Mouse (Mus musculus) spleen, postnatal 4 days (tissue): Measurements from ENCODE around the gene Miga2.
A peak's percentile ranks its signal among the peaks of the same experiment; 100 is the strongest.
"Not testable (repeated sequence)": the region's sequence is repeated elsewhere in the genome, so short reads cannot be mapped to it uniquely, and the experiment has no call there.

Source experiments
- DNase-seq, 2 experiments: peaks; one replicate each; pipeline ENCODE4 v3.0.0; 2022; ENCODE audit warnings: low spot score in 2 of 2

The Miga2 gene

DNA sequence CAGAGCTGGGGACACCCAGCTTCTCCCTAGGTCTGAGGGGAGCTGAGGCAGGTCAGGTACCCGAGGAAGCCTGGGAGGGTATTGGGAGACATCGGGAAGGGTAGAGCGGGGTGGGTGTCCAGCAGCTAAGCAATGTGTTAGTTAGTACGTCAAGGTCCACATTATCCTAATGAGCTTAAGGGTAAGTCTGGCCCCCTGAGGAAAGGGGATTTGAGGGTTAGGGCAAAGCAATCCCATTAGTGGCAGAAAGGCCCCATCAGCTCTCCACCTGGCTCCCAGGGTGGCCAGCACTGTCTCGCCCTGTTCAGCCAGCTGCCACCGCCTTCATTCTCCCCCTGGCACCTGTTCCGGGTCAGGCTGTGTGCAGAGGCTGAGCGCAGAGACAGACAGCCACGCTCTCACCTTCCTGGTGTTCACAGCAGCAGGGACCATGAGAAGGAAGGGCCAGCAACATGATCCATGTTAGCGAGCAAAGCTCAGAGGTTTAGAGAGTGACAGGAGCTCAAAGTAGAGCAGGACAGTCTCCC lies 34.0 kb downstream of the Miga2 start:
- no peak for DNase-seq

DNA sequence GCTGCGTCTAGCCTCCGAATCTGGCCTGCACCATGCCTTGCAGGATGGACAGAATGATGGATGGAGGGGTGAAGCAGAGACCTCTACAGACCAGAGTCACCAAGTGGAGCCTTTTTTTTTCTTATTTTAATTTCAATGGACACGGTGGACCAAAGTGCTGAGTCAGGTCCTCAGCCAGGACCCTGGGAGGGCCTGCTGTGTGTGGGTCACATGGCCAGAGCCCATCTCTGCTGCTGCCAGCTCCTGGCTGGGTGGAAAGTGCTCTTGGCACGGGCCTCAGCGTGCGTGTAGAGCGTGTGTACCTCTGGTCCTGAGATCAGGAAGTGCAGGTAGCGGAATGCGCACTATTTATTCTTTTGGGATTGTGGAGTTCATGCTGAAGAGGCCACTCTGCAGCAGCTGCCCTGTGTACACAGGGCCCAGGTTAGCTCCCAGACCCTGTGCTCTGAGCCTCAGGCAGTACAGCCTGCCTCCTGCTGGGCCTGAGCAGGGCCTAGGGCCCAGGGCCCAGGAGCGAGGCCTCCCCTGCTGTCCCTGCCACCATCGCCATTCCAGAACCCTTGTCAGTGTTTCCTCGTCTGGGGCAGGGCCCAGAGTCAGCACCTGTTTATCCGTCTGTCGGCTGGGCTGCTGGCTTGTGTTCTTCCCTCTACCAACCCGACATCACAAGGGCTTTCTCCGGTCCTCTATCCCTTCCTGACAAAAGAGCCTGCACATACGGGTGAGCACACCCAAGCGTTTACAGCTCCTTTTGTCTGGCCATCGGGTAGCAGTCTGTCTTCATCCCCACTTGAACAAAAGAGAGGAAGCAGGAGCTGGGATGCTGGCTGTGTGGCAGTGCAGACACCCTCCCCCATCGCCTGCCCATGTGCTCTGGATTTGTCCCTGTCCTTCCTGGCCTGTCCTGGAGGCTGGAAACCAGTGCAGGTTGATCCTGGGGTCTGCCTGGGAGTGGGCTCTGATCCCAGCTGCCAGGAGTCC lies 35.4 kb downstream of the Miga2 start:
- DNase-seq, result no peak

DNA sequence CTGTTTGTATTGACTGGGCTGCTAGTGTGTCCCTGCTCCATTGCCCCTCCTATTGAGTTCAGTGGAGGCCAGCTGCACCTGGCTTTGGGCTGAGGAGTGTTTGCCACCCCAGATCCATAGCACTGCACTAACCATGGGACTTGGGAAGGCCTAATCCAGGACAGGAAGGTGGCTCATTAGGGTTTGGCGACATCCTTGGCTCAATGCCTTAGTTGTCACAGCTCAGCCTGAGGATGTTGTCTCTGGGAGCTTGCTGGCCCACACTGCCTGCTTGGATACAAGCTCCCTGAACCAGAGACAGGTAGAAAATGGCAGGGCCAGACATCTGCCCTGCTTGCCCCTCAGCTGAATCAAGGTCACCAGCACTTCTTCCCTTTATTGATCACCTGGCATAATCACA lies 37.5 kb downstream of the Miga2 start:
- DNase-seq, result no peak

DNA sequence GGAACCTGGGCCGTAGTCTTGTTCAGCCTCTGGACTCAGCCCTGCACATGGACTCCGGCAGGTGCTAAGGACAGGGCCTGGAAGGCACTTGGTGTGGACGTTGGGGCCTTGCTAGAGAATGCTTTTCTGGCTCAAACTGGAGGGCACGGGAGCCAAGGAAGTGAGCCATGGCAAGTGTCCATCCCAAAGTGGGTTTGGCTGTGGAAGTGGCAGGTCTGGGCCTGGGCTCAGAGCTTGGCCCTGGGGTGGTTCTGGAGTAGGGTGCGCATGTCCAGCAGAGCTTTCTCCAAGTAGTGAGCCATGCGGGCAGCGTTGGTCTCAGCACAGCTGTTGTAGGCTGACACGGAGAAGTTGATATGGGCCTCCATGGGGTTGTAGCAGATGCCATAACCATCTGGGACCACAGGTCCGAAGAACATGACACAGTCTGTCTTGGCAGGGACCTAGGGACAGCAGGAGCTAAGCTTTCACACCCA lies 38.4 kb downstream of the Miga2 start:
- no peak for DNase-seq

- no peak for DNase-seq
Measured at GRCm38 (mm10) chr2:30402843-30403242, 38.8 kb downstream of the Miga2 start.

DNA sequence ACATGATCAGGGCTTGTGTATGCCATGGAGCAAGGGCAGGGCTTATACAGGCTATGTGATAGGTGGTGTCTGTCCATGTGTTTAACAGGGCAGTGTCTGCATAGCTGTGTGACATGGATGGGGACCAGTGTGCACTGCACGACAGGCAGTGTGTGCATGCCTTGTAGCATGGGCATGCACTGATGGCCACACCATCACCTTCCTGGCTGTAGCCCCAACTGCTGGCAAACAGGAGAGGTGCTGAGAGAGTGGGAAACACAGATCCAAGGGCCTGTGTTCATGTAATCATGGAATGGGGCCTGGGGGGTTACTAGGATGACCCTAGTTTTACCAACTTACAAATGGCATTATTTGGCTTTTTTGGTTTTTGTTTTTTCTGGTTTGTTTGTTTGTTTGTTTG lies 39.8 kb downstream of the Miga2 start:
- no peak for DNase-seq

- DNase-seq, result no peak
Measured at GRCm38 (mm10) chr2:30407221-30407620, 43.2 kb downstream of the Miga2 start.

DNA sequence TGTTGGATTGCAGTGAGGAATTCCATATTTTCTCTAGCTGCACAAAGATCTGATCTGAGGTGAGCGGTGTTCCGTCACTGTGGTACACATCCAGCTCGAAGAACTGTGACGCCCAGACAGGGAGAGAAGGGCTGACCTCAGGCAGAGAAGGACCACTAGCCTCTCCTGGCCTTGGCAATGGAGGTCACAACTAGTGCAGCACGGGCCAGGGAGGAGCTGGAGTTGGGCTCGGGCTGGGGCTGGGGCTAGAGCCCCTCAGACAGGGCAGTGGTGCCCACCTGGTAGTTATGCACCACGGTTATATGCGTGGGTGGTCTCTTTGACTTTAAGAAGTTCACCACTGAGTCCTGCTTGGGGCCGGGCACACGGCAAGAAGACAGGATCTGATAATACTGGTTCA lies 43.7 kb downstream of the Miga2 start:
- DNase-seq, result no peak

GRCm38 (mm10) chr2:30408452-30409100 lies 44.5 kb downstream of the Miga2 start:
- DNase-seq, result peak in 1 of 2 experiments; percentile 59

- DNase-seq, result no peak
Measured at GRCm38 (mm10) chr2:30409454-30410176, 45.6 kb downstream of the Miga2 start.

DNA sequence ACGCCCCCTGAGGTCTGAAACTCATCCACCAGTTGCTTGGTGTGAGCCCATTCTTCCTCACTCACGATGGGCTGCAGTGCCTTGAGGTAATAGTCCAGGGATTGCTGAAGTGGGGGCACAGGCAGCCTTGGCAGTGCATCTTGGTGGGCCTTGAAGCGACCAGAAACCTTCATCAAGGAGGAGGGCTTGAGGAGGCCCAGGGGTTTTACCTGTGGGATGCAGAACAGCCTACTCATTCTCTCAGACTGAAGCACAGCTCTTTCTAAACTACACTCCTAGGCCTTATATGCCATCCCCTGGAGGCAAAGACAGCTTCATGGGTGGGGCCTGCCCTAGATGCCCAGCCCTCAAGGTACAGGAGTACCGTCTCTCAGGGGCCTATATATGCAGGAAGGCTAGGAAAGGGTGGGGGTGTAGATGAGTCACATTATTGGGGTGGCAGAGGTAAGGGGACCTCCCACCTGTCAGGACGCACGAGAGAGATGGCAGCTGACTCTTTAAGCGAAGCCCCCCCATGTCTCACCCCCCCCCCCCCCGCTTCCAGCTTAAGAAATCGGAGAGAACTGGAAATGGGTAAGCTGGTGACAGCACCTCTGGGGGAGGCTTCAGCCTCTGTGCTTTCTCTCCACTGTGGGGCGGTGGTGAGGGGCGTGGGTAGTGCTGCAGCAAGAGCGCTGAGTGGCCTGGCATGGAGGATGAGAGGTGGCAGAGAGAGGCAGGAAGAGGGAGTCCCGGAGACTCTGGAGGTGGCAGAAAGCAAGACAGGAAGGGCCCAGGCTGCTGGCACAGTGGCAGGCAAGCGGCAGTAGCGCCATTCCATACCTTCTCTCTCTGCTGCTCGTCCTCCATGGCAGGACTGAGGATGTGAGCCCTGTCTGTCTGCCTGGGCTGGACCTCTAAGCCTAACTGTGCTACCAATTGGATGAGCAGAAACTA lies 49.3 kb downstream of the Miga2 start:
- DNase-seq, result no peak

DNA sequence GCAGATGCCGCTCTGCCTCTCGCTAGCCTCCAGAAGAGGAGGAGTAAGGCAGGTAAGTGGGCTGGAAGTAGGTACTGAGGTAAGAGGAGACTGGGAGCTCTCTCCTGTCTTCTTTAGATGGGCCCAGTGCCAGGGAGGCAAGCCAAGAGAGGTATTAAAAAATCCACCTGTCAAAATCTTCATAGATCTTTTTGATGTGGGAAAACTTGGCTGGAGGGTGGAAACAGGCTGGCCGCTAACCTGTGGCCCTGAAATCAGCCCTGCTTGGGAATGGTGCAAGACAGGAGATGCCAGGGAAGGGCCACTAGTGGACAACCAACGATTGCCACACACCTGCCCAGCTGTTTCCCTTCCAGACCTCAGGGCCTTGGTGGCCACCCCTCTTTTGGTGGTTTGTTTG lies 50.1 kb downstream of the Miga2 start:
- DNase-seq, result peak in 1 of 2 experiments; percentile 60

GRCm38 (mm10) chr2:30414681-30415080 lies 50.6 kb downstream of the Miga2 start:
- DNase-seq, result peak in 1 of 2 experiments; percentile 66

GRCm38 (mm10) chr2:30415157-30415935 lies 51.3 kb downstream of the Miga2 start, which contains the start of gene Crat:
Crat (minus strand) TSS chr2:30415813.
- peak; percentile 93 to 95 for DNase-seq

DNA sequence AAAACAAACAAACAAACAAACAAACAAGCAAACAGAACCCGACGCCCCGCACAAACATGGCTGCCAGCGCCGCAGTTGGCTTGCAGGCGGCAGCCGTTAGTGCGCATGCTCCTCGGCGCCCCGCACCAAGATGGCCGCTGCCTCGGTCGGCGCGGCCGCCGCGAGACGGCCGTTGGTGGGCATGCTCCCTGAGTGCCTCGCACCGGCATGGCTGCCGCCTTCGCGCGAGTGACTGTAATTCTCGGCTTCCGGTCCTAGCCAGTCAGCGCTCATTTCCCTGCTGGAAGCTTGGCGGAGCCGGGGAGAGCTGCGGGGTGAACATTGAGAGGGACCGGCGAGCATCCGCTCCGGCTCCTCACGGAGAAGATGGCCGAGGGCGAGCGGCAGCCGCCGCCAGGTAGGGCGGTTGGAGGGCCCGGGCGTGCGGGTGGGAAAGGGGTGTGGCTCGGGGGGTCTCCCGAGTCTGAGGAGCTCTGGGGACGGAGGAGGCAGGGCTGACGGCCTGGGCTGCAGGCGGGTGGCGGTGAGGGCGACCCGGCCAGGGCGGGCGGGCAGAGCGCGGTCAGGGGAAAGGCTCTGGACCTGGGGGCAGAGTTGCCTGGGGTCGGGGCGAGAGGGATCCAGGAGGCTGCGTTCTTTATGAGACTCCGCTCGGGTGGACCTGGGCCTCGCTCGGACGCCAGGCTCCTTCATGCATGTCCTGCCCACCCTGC lies 52.1 kb downstream of the Miga2 start, which contains the start of gene Ptpa:
Gene Ptpa (plus strand): TSS at position 104 of the 713 bp plus-strand sequence.
- peak; percentile 93 to 98 for DNase-seq

- DNase-seq, result no peak
Measured at GRCm38 (mm10) chr2:30416649-30416965, 52.6 kb downstream of the Miga2 start.

GRCm38 (mm10) chr2:30417154-30417553 lies 53.1 kb downstream of the Miga2 start:
- not testable (repeated sequence) for DNase-seq

GRCm38 (mm10) chr2:30417595-30418165 lies 53.6 kb downstream of the Miga2 start:
- DNase-seq, result peak in 1 of 2 experiments; percentile 38

GRCm38 (mm10) chr2:30418259-30418658 lies 54.2 kb downstream of the Miga2 start:
- DNase-seq, result no peak
